Mouse (Mus musculus) cerebellum, postnatal 14 days (tissue): ENCODE data around the gene Rtn2.

Experiments
- DNase-seq, 2 experiments: peaks; one replicate each; pipeline ENCODE4 v3.0.0; 2021; ENCODE audit warnings: mixed read lengths in 2 of 2

The Rtn2 gene

GRCm38 (mm10) chr7:19321464-19321863, 39.0 kb downstream of the Rtn2 start:
- DNase-seq: no peak

GRCm38 (mm10) chr7:19322489-19322888, 40.1 kb downstream of the Rtn2 start:
- DNase-seq: no peak

- DNase-seq: no peak
Observed at GRCm38 (mm10) chr7:19324221-19324620, 41.8 kb downstream of the Rtn2 start.

GRCm38 (mm10) chr7:19325262-19326199, 43.1 kb downstream of the Rtn2 start:
- DNase-seq: no peak

GRCm38 (mm10) chr7:19326359-19326758, 43.9 kb downstream of the Rtn2 start:
- DNase-seq: peak in 1 of 2 experiments; percentile 58

GRCm38 (mm10) chr7:19327128-19327527, 44.7 kb downstream of the Rtn2 start:
- peak; percentile 74 to 81 for DNase-seq

GRCm38 (mm10) chr7:19327782-19328181, 45.4 kb downstream of the Rtn2 start:
- DNase-seq: no peak

GRCm38 (mm10) chr7:19328425-19328824, 46.0 kb downstream of the Rtn2 start:
- peak in 1 of 2 experiments; percentile 32 for DNase-seq

GRCm38 (mm10) chr7:19331910-19332309, 49.5 kb downstream of the Rtn2 start:
- DNase-seq: no peak

GRCm38 (mm10) chr7:19332709-19333352, 50.4 kb downstream of the Rtn2 start:
- DNase-seq: peak; percentile 76 to 81

- no peak for DNase-seq
Observed at GRCm38 (mm10) chr7:19335583-19335982, 53.2 kb downstream of the Rtn2 start.

GRCm38 (mm10) chr7:19337122-19337521, 54.7 kb downstream of the Rtn2 start:
- DNase-seq: no peak

GRCm38 (mm10) chr7:19338060-19338459, 55.6 kb downstream of the Rtn2 start:
- DNase-seq: no peak

- no peak for DNase-seq
Observed at GRCm38 (mm10) chr7:19338596-19338995, 56.2 kb downstream of the Rtn2 start.

- DNase-seq: no peak
Observed at GRCm38 (mm10) chr7:19341250-19341649, 58.8 kb downstream of the Rtn2 start.

- DNase-seq: peak; percentile 48 to 52
Observed at GRCm38 (mm10) chr7:19341761-19342409, 59.5 kb downstream of the Rtn2 start.

- DNase-seq: peak; percentile 95
Observed at GRCm38 (mm10) chr7:19342481-19343027, 60.1 kb downstream of the Rtn2 start.

GRCm38 (mm10) chr7:19343210-19343808, 60.9 kb downstream of the Rtn2 start:
- DNase-seq: peak; percentile 81 to 83

- DNase-seq: peak; percentile 39 to 41
Observed at GRCm38 (mm10) chr7:19344237-19344847, 61.9 kb downstream of the Rtn2 start, which contains the start of gene Ercc1. TSS of gene Ercc1 (plus strand) at chr7:19344778.

- peak; percentile 98 for DNase-seq
Observed at GRCm38 (mm10) chr7:19344938-19345471, 62.6 kb downstream of the Rtn2 start.
